9 mouse cellular contexts compared by ENCODE assay signal in genomic region chr11:103362054-103362432, GRCm38 (mm10). TPM values are rescaled to one million over a fixed set of nuclear protein-coding genes. Genes with fewer than 3 reads are reported as not detected.
A peak's percentile ranks its signal among the peaks of the same experiment; 100 is the strongest.
DNase-seq lines count a peak whose midpoint lies in the region; ATAC-seq and TF ChIP-seq lines count a peak whose summit lies in the region.
"Had no signal": no experiment of that assay in that cellular context is flagged by ENCODE, and none has a peak within 500 bp of the region (broad histone marks: within the 10 kb centered on the region; RNA-seq: fewer than 3 reads in every experiment).

No protein-coding gene starts in this region.

- no peak; the same call in 1 of the 2 replicates for TF ChIP-seq POLR2A in small intestine, adult 2 months (IDR thresholded peaks at IDR 0.05; ENCODE audit: low read depth, low read length)

- H3K27me3 ChIP-seq in embryonic facial prominence, embryonic 10.5 days (replicated peaks; ENCODE audit: low read depth, poor library complexity, severe bottlenecking): peaks cover 92% of the 10 kb centered on the region
- peaks cover 15% of the 10 kb centered on the region for H3K27me3 ChIP-seq in hindbrain, postnatal 0 days (ENCODE audit: insufficient read depth, low read length)
- H3K27me3 ChIP-seq in lung, embryonic 16.5 days (ENCODE audit: control insufficient read depth, insufficient read depth, low read depth, low read length): peaks cover 32% of the 10 kb centered on the region
- H3K27me3 ChIP-seq in small intestine, adult 2 months (ENCODE audit: control insufficient read depth, insufficient read depth, low read length): no peaks in the 10 kb centered on the region
- H3K27me3 ChIP-seq: Patski had no signal

- peak; percentile 95 for DNase-seq in heart, adult 11 months
- no peak for DNase-seq in heart, adult 8-10 months (ENCODE audit: low spot score)
- peak; percentile 74 for DNase-seq in embryonic facial prominence, embryonic 10.5 days (ENCODE audit: low spot score)
- no peak for DNase-seq in hindbrain, postnatal 0 days (ENCODE audit: low spot score)
- DNase-seq in adrenal gland, postnatal 10 days: no peak
- DNase-seq in adrenal gland, postnatal 25 days: no peak

- no peak overlapping the region for H3K27ac ChIP-seq in embryonic facial prominence, embryonic 10.5 days (replicated peaks)
- no peak overlapping the region for H3K27ac ChIP-seq in hindbrain, postnatal 0 days
- peak overlapping the region; percentile 93 for H3K27ac ChIP-seq in lung, embryonic 16.5 days (ENCODE audit: low read length)
- H3K27ac ChIP-seq in small intestine, adult 2 months (ENCODE audit: insufficient read depth, low read depth, low read length): no peak overlapping the region

- TF ChIP-seq CTCF in hindbrain, postnatal 0 days (IDR thresholded peaks at IDR 0.05; ENCODE audit: low read depth): no peak
- TF ChIP-seq CTCF in small intestine, adult 2 months (IDR thresholded peaks at IDR 0.05; ENCODE audit: extremely low read depth, insufficient read length, insufficient replicate concordance, low read depth, low read length): no peak

- peak overlapping the region; percentile 68 for H3K4me3 ChIP-seq in embryonic facial prominence, embryonic 10.5 days
- peak overlapping the region; percentile 40 for H3K4me3 ChIP-seq in hindbrain, postnatal 0 days (ENCODE audit: low read length)
- peak overlapping the region; percentile 53 for H3K4me3 ChIP-seq in lung, embryonic 16.5 days (ENCODE audit: low read length)
- peak overlapping the region; percentile 66 for H3K4me3 ChIP-seq in small intestine, adult 2 months (ENCODE audit: low read depth, low read length)

- H3K36me3 ChIP-seq in embryonic facial prominence, embryonic 10.5 days (replicated peaks): peaks cover 16% of the 10 kb centered on the region
- peaks cover 4% of the 10 kb centered on the region for H3K36me3 ChIP-seq in hindbrain, postnatal 0 days (ENCODE audit: insufficient read depth, low read length)
- peaks cover 1% of the 10 kb centered on the region for H3K36me3 ChIP-seq in lung, embryonic 16.5 days (ENCODE audit: control insufficient read depth, insufficient read depth, low read length)
- H3K36me3 ChIP-seq in small intestine, adult 2 months (ENCODE audit: control insufficient read depth, insufficient read depth, low read length): peaks cover 13% of the 10 kb centered on the region

- peak overlapping the region; percentile 71 for H3K4me2 ChIP-seq in hindbrain, postnatal 0 days (ENCODE audit: low read depth, low read length)
- peak overlapping the region; percentile 94 for H3K4me2 ChIP-seq in lung, embryonic 16.5 days (ENCODE audit: low read depth, low read length)

- no peaks in the 10 kb centered on the region for H3K9me3 ChIP-seq in embryonic facial prominence, embryonic 10.5 days
- no peaks in the 10 kb centered on the region for H3K9me3 ChIP-seq in hindbrain, postnatal 0 days (ENCODE audit: low read length)
- H3K9me3 ChIP-seq in lung, embryonic 16.5 days (ENCODE audit: control insufficient read depth, low read length): no peaks in the 10 kb centered on the region

- ATAC-seq in hindbrain, postnatal 0 days: no peak
- ATAC-seq in lung, embryonic 16.5 days (ENCODE audit: low read depth): peak; percentile 39
- ATAC-seq: Patski had no signal

- WGBS in embryonic facial prominence, embryonic 10.5 days: 1% methylated on average over 13 of the region's 13 CpGs
- WGBS in hindbrain, postnatal 0 days: 5% methylated on average over 13 of the region's 13 CpGs
- WGBS in lung, embryonic 16.5 days: 3% methylated on average over 13 of the region's 13 CpGs
- WGBS in small intestine, adult 2 months: 9% methylated on average over 13 of the region's 13 CpGs

- no peak overlapping the region for H3K9ac ChIP-seq in hindbrain, postnatal 0 days (replicated peaks; ENCODE audit: low read length)
- H3K9ac ChIP-seq in lung, embryonic 16.5 days (ENCODE audit: low read length): peak overlapping the region; percentile 78

- H3K4me1 ChIP-seq in embryonic facial prominence, embryonic 10.5 days: peaks cover 64% of the 10 kb centered on the region
- H3K4me1 ChIP-seq in hindbrain, postnatal 0 days (ENCODE audit: insufficient read depth, low read length): peaks cover 13% of the 10 kb centered on the region; the same call in 1 of the 2 replicates
- H3K4me1 ChIP-seq in lung, embryonic 16.5 days (replicated peaks; ENCODE audit: control insufficient read depth, insufficient read depth, low read length): peaks cover 27% of the 10 kb centered on the region
- peaks cover 30% of the 10 kb centered on the region for H3K4me1 ChIP-seq in small intestine, adult 2 months (ENCODE audit: control insufficient read depth, insufficient read depth, insufficient read length, low read length)

RNA-seq across cellular contexts. Expression of gene Arhgap27, which starts 1.4 kb away (rescaled TPM):
- total RNA-seq in heart, adult 8-10 months (2022): 10 to 100 TPM; 11.9 to 20.4 (median 13.3) TPM
- 5.3 and 5.8 TPM in 2 replicates for polyA plus RNA-seq in embryonic facial prominence, embryonic 10.5 days (2016; fragmentation: Nextera tagmentation; extraction: Ambion mirVana)
- 7.7 and 12.2 TPM in 2 replicates for total RNA-seq in hindbrain, postnatal 0 days (2014; rRNA removed)
- polyA plus RNA-seq in hindbrain, postnatal 0 days (2015; fragmentation: Nextera tagmentation; extraction: Ambion mirVana): 5.5 and 5.9 TPM in 2 replicates
- polyA plus RNA-seq in lung, embryonic 16.5 days (2015; fragmentation: Nextera tagmentation; extraction: Ambion mirVana): 14.1 and 15.7 TPM in 2 replicates
- polyA plus RNA-seq in small intestine, adult 2 months (2012; rRNA removed): 105 and 122 TPM in 2 replicates
- 10 to 100 TPM; 23.1 to 24.5 TPM for total RNA-seq in adrenal gland, postnatal 10 days (2021)
- 12.8 and 15.2 TPM in 2 replicates for total RNA-seq in adrenal gland, postnatal 25 days (2021)

RNA-seq across cellular contexts. Expression of gene Plekhm1, which starts 50.4 kb away (rescaled TPM):
- 10 to 100 TPM; 11.0 to 12.5 (median 11.6) TPM for total RNA-seq in heart, adult 8-10 months (2022)
- polyA plus RNA-seq in embryonic facial prominence, embryonic 10.5 days (2016; fragmentation: Nextera tagmentation; extraction: Ambion mirVana): 8.1 and 8.9 TPM in 2 replicates
- 8.2 and 9.4 TPM in 2 replicates for total RNA-seq in hindbrain, postnatal 0 days (2014; rRNA removed)
- polyA plus RNA-seq in hindbrain, postnatal 0 days (2015; fragmentation: Nextera tagmentation; extraction: Ambion mirVana): 4.9 and 6.3 TPM in 2 replicates
- polyA plus RNA-seq in lung, embryonic 16.5 days (2015; fragmentation: Nextera tagmentation; extraction: Ambion mirVana): 9.8 and 10.2 TPM in 2 replicates
- polyA plus RNA-seq in small intestine, adult 2 months (2012; rRNA removed): 10.4 and 16.6 TPM in 2 replicates
- total RNA-seq in adrenal gland, postnatal 10 days (2021): 10 to 100 TPM; 14.4 to 17.4 TPM
- total RNA-seq in adrenal gland, postnatal 25 days (2021): 22.9 and 25.0 TPM in 2 replicates

Comparison
In these comparisons a context has a peak if more than half of its experiments do, and no peak if none do; other contexts are left out.
1. DNase-seq: peak in heart, adult 11 months (single experiment) and embryonic facial prominence, embryonic 10.5 days (single experiment); none in heart, adult 8-10 months (single experiment), hindbrain, postnatal 0 days (single experiment), adrenal gland, postnatal 10 days (single experiment) and adrenal gland, postnatal 25 days (single experiment).
2. Peak in every context shown above with its lines, with median percentiles within 50 percentile points of each other: H3K4me3 ChIP-seq.